ENCODE assay signal across 23 mouse cellular contexts in the genomic region with DNA sequence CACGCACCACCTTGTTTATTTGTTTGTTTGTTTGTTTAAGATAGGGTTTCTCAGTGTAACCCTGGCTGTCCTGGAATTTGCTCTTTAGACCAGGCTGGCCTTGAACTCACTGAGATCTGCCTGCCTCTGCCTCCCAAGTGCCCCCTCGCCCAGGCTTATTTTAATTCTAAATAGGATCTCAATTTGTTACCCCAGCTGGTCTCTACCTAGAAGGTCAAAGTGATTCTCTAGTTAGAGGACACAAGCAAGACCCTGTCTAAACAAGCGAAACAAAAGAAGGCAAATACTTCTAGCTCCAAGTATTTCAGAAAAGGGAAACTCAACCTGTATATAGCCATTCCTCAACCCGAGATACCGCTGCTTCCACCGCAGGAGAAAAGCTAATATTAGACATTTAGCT. TPM values are rescaled to one million over a fixed set of nuclear protein-coding genes. Genes with fewer than 3 reads are reported as not detected.
DNase-seq lines count a peak whose midpoint lies in the region; ATAC-seq and TF ChIP-seq lines count a peak whose summit lies in the region.
"Had no signal": no experiment of that assay in that cellular context is flagged by ENCODE, and none has a peak within 500 bp of the region (broad histone marks: within the 10 kb centered on the region; RNA-seq: fewer than 3 reads in every experiment).

No protein-coding gene starts in this region.

- no peaks in the 10 kb centered on the region for H3K27me3 ChIP-seq in heart, embryonic 15.5 days
- no peaks in the 10 kb centered on the region for H3K27me3 ChIP-seq in heart, adult 2 months (ENCODE audit: control insufficient read depth, insufficient read depth, low read length)
- H3K27me3 ChIP-seq in stomach, embryonic 16.5 days (ENCODE audit: control insufficient read depth, insufficient read depth, low read length), result no peaks in the 10 kb centered on the region
- H3K27me3 ChIP-seq in stomach, postnatal 0 days (ENCODE audit: control insufficient read depth, insufficient read depth, low read length), result no peaks in the 10 kb centered on the region
- H3K27me3 ChIP-seq in embryonic facial prominence, embryonic 10.5 days (replicated peaks; ENCODE audit: low read depth, poor library complexity, severe bottlenecking), result no peaks in the 10 kb centered on the region
- no peaks in the 10 kb centered on the region for H3K27me3 ChIP-seq in myocyte (ENCODE audit: control insufficient read depth, insufficient read depth, insufficient read length)
- no peaks in the 10 kb centered on the region for H3K27me3 ChIP-seq in kidney, embryonic 15.5 days
- H3K27me3 ChIP-seq: intestine, embryonic 15.5 days; limb, embryonic 13.5 days; liver, embryonic 12.5 days; midbrain, embryonic 12.5 days; Patski had no signal

- no peaks in the 10 kb centered on the region for H3K36me3 ChIP-seq in heart, embryonic 15.5 days
- no peaks in the 10 kb centered on the region for H3K36me3 ChIP-seq in heart, adult 2 months (ENCODE audit: control insufficient read depth, insufficient read depth, low read length)
- no peaks in the 10 kb centered on the region for H3K36me3 ChIP-seq in stomach, embryonic 16.5 days (ENCODE audit: control insufficient read depth, insufficient read depth, low read length)
- H3K36me3 ChIP-seq in stomach, postnatal 0 days (ENCODE audit: control insufficient read depth, insufficient read depth, low read length), result no peaks in the 10 kb centered on the region
- H3K36me3 ChIP-seq in embryonic facial prominence, embryonic 10.5 days (replicated peaks), result no peaks in the 10 kb centered on the region
- H3K36me3 ChIP-seq in myocyte (ENCODE audit: control insufficient read depth, insufficient read depth), result no peaks in the 10 kb centered on the region
- no peaks in the 10 kb centered on the region for H3K36me3 ChIP-seq in kidney, embryonic 15.5 days
- H3K36me3 ChIP-seq: intestine, embryonic 15.5 days; limb, embryonic 13.5 days; liver, embryonic 12.5 days; midbrain, embryonic 12.5 days had no signal

- peaks cover 21% of the 10 kb centered on the region for H3K4me1 ChIP-seq in heart, embryonic 15.5 days (replicated peaks)
- H3K4me1 ChIP-seq in heart, adult 2 months (ENCODE audit: control insufficient read depth, insufficient read depth, low read length), result peaks cover 1% of the 10 kb centered on the region; the same call in 1 of the 2 replicates
- H3K4me1 ChIP-seq in stomach, embryonic 16.5 days (ENCODE audit: control insufficient read depth, insufficient read depth, low read length), result peaks cover 16% of the 10 kb centered on the region; the same call in 1 of the 2 replicates
- peaks cover 2% of the 10 kb centered on the region; the same call in 1 of the 2 replicates for H3K4me1 ChIP-seq in stomach, postnatal 0 days (replicated peaks; ENCODE audit: control insufficient read depth, insufficient read depth)
- H3K4me1 ChIP-seq in embryonic facial prominence, embryonic 10.5 days, result peaks cover 29% of the 10 kb centered on the region
- peaks cover 20% of the 10 kb centered on the region for H3K4me1 ChIP-seq in kidney, embryonic 15.5 days
- H3K4me1 ChIP-seq: liver, embryonic 12.5 days had no signal

- no peak for TF ChIP-seq EP300 in heart, adult 2 months (IDR thresholded peaks at IDR 0.05; ENCODE audit: insufficient read depth, low read depth, low read length)
- no peak for TF ChIP-seq EP300 in stomach, postnatal 0 days (optimal IDR thresholded peaks at IDR 0.05)

- intact Hi-C loops in heart, adult 2 months (cut with DNase I), result no loop called here

- H3K79me2 ChIP-seq in heart, adult 2 months (replicated peaks; ENCODE audit: control insufficient read depth, insufficient read depth, low read length), result no peaks in the 10 kb centered on the region
- no peaks in the 10 kb centered on the region for H3K79me2 ChIP-seq in myocyte (ENCODE audit: control insufficient read depth, insufficient read depth)

- no peak for TF ChIP-seq POLR2A in heart, adult 2 months (IDR thresholded peaks at IDR 0.05; ENCODE audit: insufficient read depth, low read depth, low read length)
- TF ChIP-seq POLR2A in myocyte (IDR thresholded peaks at IDR 0.05; ENCODE audit: insufficient read length, low read depth), result no peak

- H3K9me3 ChIP-seq in heart, embryonic 15.5 days (replicated peaks), result no peaks in the 10 kb centered on the region
- H3K9me3 ChIP-seq in stomach, embryonic 16.5 days (replicated peaks; ENCODE audit: control insufficient read depth, low read length), result no peaks in the 10 kb centered on the region
- H3K9me3 ChIP-seq in stomach, postnatal 0 days (ENCODE audit: control insufficient read depth, low read length), result no peaks in the 10 kb centered on the region
- H3K9me3 ChIP-seq in embryonic facial prominence, embryonic 10.5 days, result no peaks in the 10 kb centered on the region
- H3K9me3 ChIP-seq in kidney, embryonic 15.5 days (replicated peaks), result no peaks in the 10 kb centered on the region
- H3K9me3 ChIP-seq: intestine, embryonic 15.5 days; limb, embryonic 13.5 days; liver, embryonic 12.5 days; megakaryocyte, embryonic 14.5 days; midbrain, embryonic 12.5 days had no signal

- no peak overlapping the region for H3K4me3 ChIP-seq in heart, embryonic 15.5 days
- no peak overlapping the region for H3K4me3 ChIP-seq in heart, adult 2 months
- no peak overlapping the region for H3K4me3 ChIP-seq in stomach, embryonic 16.5 days (replicated peaks; ENCODE audit: low read length)
- H3K4me3 ChIP-seq in stomach, postnatal 0 days (ENCODE audit: low read depth, low read length), result no peak overlapping the region
- no peak overlapping the region for H3K4me3 ChIP-seq in embryonic facial prominence, embryonic 10.5 days
- H3K4me3 ChIP-seq in myocyte, result no peak overlapping the region
- no peak overlapping the region for H3K4me3 ChIP-seq in kidney, embryonic 15.5 days (replicated peaks)
- H3K4me3 ChIP-seq: erythroblast, embryonic 14.5 days; intestine, embryonic 15.5 days; limb, embryonic 13.5 days; liver, embryonic 12.5 days; megakaryocyte, embryonic 14.5 days; midbrain, embryonic 12.5 days had no signal

- no peak overlapping the region for H3K4me2 ChIP-seq in heart, embryonic 15.5 days
- H3K4me2 ChIP-seq in stomach, embryonic 16.5 days (ENCODE audit: low read depth, low read length), result no peak overlapping the region
- no peak overlapping the region for H3K4me2 ChIP-seq in stomach, postnatal 0 days (replicated peaks; ENCODE audit: low read depth)
- peak overlapping the region; percentile 47 for H3K4me2 ChIP-seq in myocyte (ENCODE audit: low read depth)
- no peak overlapping the region for H3K4me2 ChIP-seq in kidney, embryonic 15.5 days
- H3K4me2 ChIP-seq: intestine, embryonic 15.5 days; limb, embryonic 13.5 days; liver, embryonic 12.5 days; midbrain, embryonic 12.5 days had no signal

- 77% methylated on average over 6 of the region's 6 CpGs for WGBS in heart, embryonic 15.5 days
- 78% methylated on average over 6 of the region's 6 CpGs for WGBS in heart, adult 2 months
- 79% methylated on average over 6 of the region's 6 CpGs for WGBS in stomach, embryonic 16.5 days
- WGBS in stomach, postnatal 0 days, result 73% methylated on average over 6 of the region's 6 CpGs
- 95% methylated on average over 6 of the region's 6 CpGs for WGBS in embryonic facial prominence, embryonic 10.5 days
- WGBS in kidney, embryonic 15.5 days, result 85% methylated on average over 6 of the region's 6 CpGs

- H3ac ChIP-seq in myocyte (ENCODE audit: control insufficient read depth, insufficient read length), result no peak overlapping the region

- no peak for TF ChIP-seq CTCF in heart, adult 2 months (IDR thresholded peaks at IDR 0.05)
- no peak for TF ChIP-seq CTCF in stomach, postnatal 0 days (IDR thresholded peaks at IDR 0.05; ENCODE audit: low read depth)

- H3K27ac ChIP-seq in heart, embryonic 15.5 days, result peak overlapping the region; percentile 46; the same call in 1 of the 2 replicates
- no peak overlapping the region for H3K27ac ChIP-seq in heart, adult 2 months
- H3K27ac ChIP-seq in stomach, embryonic 16.5 days (ENCODE audit: low read length), result peak overlapping the region; percentile 19; the same call in 1 of the 2 replicates
- no peak overlapping the region for H3K27ac ChIP-seq in stomach, postnatal 0 days (replicated peaks)
- peak overlapping the region; percentile 63; the same call in 1 of the 2 replicates for H3K27ac ChIP-seq in embryonic facial prominence, embryonic 10.5 days (replicated peaks)
- H3K27ac ChIP-seq in kidney, embryonic 15.5 days, result no peak overlapping the region
- H3K27ac ChIP-seq: hindbrain, postnatal 0 days; intestine, embryonic 15.5 days; kidney, postnatal 0 days; limb, embryonic 13.5 days; liver, embryonic 12.5 days; midbrain, embryonic 12.5 days had no signal

- ATAC-seq in heart, embryonic 15.5 days (replicated peaks; ENCODE audit: insufficient number of reproducible peaks, insufficient read depth, low FRiP score, low read depth), result no peak
- no peak for ATAC-seq in stomach, embryonic 16.5 days (ENCODE audit: insufficient read depth, low FRiP score)
- no peak for ATAC-seq in stomach, postnatal 0 days (ENCODE audit: low FRiP score, low TSS enrichment)
- ATAC-seq in kidney, embryonic 15.5 days (replicated peaks; ENCODE audit: low FRiP score), result no peak
- ATAC-seq: CD4-positive, CD25-positive, alpha-beta regulatory T cell, adult 4 months; forebrain, postnatal 0 days; hindbrain, postnatal 0 days; intestine, embryonic 15.5 days; liver, embryonic 12.5 days; liver, postnatal 0 days; Patski had no signal

- no peak overlapping the region for H3K9ac ChIP-seq in heart, embryonic 15.5 days
- H3K9ac ChIP-seq in heart, adult 2 months (ENCODE audit: low read depth, low read length), result no peak overlapping the region
- no peak overlapping the region for H3K9ac ChIP-seq in stomach, embryonic 16.5 days (ENCODE audit: low read length)
- H3K9ac ChIP-seq in stomach, postnatal 0 days (ENCODE audit: low read length), result no peak overlapping the region
- H3K9ac ChIP-seq in kidney, embryonic 15.5 days, result no peak overlapping the region
- H3K9ac ChIP-seq: forebrain, postnatal 0 days; limb, embryonic 13.5 days; liver, embryonic 12.5 days; liver, postnatal 0 days; midbrain, embryonic 12.5 days had no signal

- DNase-seq in heart, adult 2 months, result no peak
- no peak for DNase-seq in stomach, postnatal 0 days (ENCODE audit: low spot score)
- DNase-seq in embryonic facial prominence, embryonic 10.5 days (ENCODE audit: low spot score), result no peak
- DNase-seq in embryo, embryonic 9.5 days (ENCODE audit: extremely low spot score), result no peak
- DNase-seq: cerebellum, adult 18-20 months; forebrain, postnatal 0 days; kidney, adult 2 months; liver, postnatal 0 days; lung, postnatal 36 days had no signal

RNA-seq across cellular contexts. Expression of a gene that starts 34.9 kb away (rescaled TPM):
- 16.8 and 18.6 TPM in 2 replicates for polyA plus RNA-seq in heart, embryonic 15.5 days (2015; fragmentation: Nextera tagmentation; extraction: Ambion mirVana)
- total RNA-seq in heart, adult 2 months (2021), result 100 to 1,000 TPM; 101 to 124 TPM
- polyA plus RNA-seq in heart, adult 2 months (2012; rRNA removed), result 28.3 and 39.7 TPM in 2 replicates
- polyA plus RNA-seq in stomach, embryonic 16.5 days (2015; fragmentation: Nextera tagmentation; extraction: Ambion mirVana), result 12.8 and 13.1 TPM in 2 replicates
- 8.4 and 8.5 TPM in 2 replicates for polyA plus RNA-seq in stomach, postnatal 0 days (2015; fragmentation: Nextera tagmentation; extraction: Ambion mirVana)
- 30.4 and 30.6 TPM in 2 replicates for polyA plus RNA-seq in embryonic facial prominence, embryonic 10.5 days (2016; fragmentation: Nextera tagmentation; extraction: Ambion mirVana)
- polyA plus RNA-seq in myocyte (2012; fragmentation: generic; extraction: Trizol), result 72.9 TPM
- polyA plus RNA-seq in kidney, embryonic 15.5 days (2015; fragmentation: Nextera tagmentation; extraction: Ambion mirVana), result 14.5 and 17.3 TPM in 2 replicates

Comparison
In these comparisons a context has a peak if more than half of its experiments do, and no peak if none do; other contexts are left out.
1. H3K27ac ChIP-seq: peak in heart, embryonic 15.5 days (single experiment), stomach, embryonic 16.5 days (single experiment) and embryonic facial prominence, embryonic 10.5 days (single experiment); none in heart, adult 2 months (single experiment), stomach, postnatal 0 days (single experiment) and kidney, embryonic 15.5 days (single experiment).